Mouse (Mus musculus) Patski (cell line): Measurements from ENCODE around the gene Olfr135. TPM values are rescaled to one million over a fixed set of nuclear protein-coding genes. Genes with fewer than 3 reads are reported as not detected.

Experiments
- ATAC-seq: fragments of 100-300 bp; one replicate; pipeline ENCODE4 v1.8.0; 2021
- CTCF ChIA-PET: fragments of 350-600 bp; sonication (Branson Sonifier 250); formaldehyde crosslinking; loops from one replicate; lab custom pipeline; 2022; ENCODE audit warnings: inconsistent platforms; lab: Charles Lee
- POLR2A ChIA-PET: fragments of 350-600 bp; sonication (Branson Sonifier 250); formaldehyde crosslinking; loops from one replicate; lab custom pipeline; 2022; ENCODE audit warnings: antibody characterized with exemption, inconsistent platforms; lab: Charles Lee
- DNase-seq: peaks from one replicate; pipeline ENCODE4 v3.0.0-alpha.2; 2011; ENCODE audit warnings: low read depth, low spot score
- H3K27me3 ChIP-seq: fragments of 371-371 bp; one replicate; pipeline ENCODE4 v1.5.1; 2021
- CTCF ChIP-seq: fragments of 100-300 bp; IDR thresholded peaks from one replicate; pipeline ENCODE4 v1.5.1; 2021
- in situ Hi-C: fragments of 300-500 bp; cut with MboI; formaldehyde crosslinking; loops from 3 replicates; pipeline ENCODE4 v1.11.1; 2018; ENCODE audit warnings: low pct_unique_long_range_greater_than_20kb, mixed read lengths
- polyA plus RNA-seq: library from polyadenylated mRNA; unstranded; gene quantifications from one replicate; pipeline ENCODE4 v1.2.3, GENCODE M21; 2021

The Olfr135 gene
- polyA plus RNA-seq: not detected

GRCm38 (mm10) chr17:38204035-38204434, at the start of gene Olfr135:
TSS of gene Olfr135 (plus strand) at chr17:38204335.
- CTCF ChIA-PET: interaction anchor here (0.7 kb wide), 1 partner anchor 24 kb away, joined by 3 read pairs; no protein-coding TSS in a partner anchor
- POLR2A ChIA-PET: no interaction called here
- in situ Hi-C loops: no loop called here
- no peak for TF ChIP-seq CTCF
- DNase-seq: no peak
- H3K27me3 ChIP-seq: no peaks in the 10 kb centered on the region
- no peak for ATAC-seq

- in situ Hi-C loops: no loop called here
- DNase-seq (no peak), ATAC-seq (no peak)
- POLR2A ChIA-PET: no interaction called here
- no peaks in the 10 kb centered on the region for H3K27me3 ChIP-seq
- CTCF ChIA-PET: no interaction called here
- no peak for TF ChIP-seq CTCF
Measured at GRCm38 (mm10) chr17:38171088-38171487, 33.0 kb upstream of the Olfr135 start, which contains the start of gene Olfr134. TSS of gene Olfr134 (plus strand) at chr17:38171388.

Other genes with a start within 250 kb of the Olfr135 start
- gene Olfr129, start 144.3 kb upstream of the Olfr135 start, polyA plus RNA-seq: not detected
- not detected for gene Olfr130, start 140.4 kb upstream of the Olfr135 start, polyA plus RNA-seq
- not detected for gene Olfr131, start 115.6 kb upstream of the Olfr135 start, polyA plus RNA-seq
- not detected for gene Olfr132, start 69.8 kb upstream of the Olfr135 start, polyA plus RNA-seq
- gene Olfr133, start 59.1 kb upstream of the Olfr135 start, polyA plus RNA-seq: not detected
- not detected for gene Olfr134, start 32.9 kb upstream of the Olfr135 start, polyA plus RNA-seq
- gene Olfr138, start 56.7 kb downstream of the Olfr135 start, polyA plus RNA-seq: not detected
- gene Olfr137, start 103.2 kb downstream of the Olfr135 start, polyA plus RNA-seq: not detected
- gene Olfr136, start 125.5 kb downstream of the Olfr135 start, polyA plus RNA-seq: not detected
- gene Esp36, start 215.8 kb downstream of the Olfr135 start, polyA plus RNA-seq: not detected